Mouse (Mus musculus) gastrocnemius, postnatal 10 days (tissue): Measurements from ENCODE around the gene Lrrfip2. TPM values are rescaled to one million over a fixed set of nuclear protein-coding genes. Genes with fewer than 3 reads are reported as not detected.

Experiments
- DNase-seq: peaks from one replicate; pipeline ENCODE4 v3.0.0; 2021; ENCODE audit warnings: mixed read lengths
- total RNA-seq, 2 experiments: library from RNA; stranded (reverse); gene quantifications; 2 replicates each; pipeline ENCODE4 v1.2.3; 2021

The Lrrfip2 gene
- total RNA-seq, 2 experiments from 2014 or later, result 72.3 to 80.8 TPM

DNA sequence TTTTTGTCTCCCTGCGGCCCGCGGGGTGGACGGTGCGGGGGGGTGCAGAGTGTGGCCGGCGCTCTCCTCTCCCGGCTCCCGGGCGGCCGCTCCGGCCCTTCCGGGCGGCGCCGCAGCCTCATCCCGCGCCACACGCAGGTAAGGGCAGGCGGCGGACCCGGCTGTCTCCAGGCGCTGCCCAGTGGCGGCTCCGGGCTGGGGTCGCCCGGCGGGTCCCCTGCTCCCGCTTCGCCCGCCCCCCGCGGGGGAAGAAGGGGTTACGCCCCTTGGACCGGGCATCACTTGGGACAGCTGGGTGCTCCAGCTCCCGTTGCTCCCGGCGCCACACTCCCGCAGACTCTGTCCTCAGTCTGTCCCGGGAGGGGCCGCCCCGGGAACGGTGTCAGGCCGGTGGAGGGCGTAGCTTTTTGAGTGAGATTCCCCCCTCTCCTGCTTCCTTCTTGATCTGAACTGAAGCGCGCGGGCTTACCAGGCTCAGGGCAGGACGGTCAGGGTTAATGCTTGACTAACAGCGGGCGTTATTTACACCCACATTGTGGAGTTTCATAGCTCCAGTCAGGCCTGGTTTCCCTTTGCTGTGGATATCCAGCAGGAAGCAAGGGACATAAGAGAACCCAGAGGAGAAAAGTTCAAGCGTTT lies 979 bp downstream of the Lrrfip2 start:
- DNase-seq, result peak; percentile 60

DNA sequence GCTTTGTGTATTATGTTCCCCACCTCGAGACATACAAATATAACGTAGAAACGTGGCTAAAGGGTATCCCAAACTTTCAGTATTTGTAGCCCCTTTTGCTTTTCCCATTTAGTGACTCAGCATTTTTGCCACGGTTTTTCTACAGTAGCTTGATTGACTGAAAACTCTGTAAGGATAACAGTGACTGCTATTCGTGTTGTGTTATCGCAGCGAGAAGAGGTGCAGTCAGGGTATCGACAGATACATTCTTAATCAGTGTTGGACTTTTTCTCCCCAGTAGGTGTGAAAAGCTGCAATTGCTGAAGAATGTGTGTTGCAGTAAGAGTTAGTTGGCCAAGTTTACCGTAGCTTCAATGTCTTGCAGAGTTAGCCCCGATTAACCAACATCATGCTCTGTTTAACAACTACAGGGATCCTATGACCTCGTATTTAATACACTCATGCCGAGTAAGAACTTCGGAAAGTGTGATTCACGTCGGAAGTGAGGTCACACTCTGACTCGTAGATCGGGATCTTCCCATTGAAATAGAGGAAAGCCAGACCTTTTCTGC lies 1.6 kb downstream of the Lrrfip2 start:
- DNase-seq, result no peak

DNA sequence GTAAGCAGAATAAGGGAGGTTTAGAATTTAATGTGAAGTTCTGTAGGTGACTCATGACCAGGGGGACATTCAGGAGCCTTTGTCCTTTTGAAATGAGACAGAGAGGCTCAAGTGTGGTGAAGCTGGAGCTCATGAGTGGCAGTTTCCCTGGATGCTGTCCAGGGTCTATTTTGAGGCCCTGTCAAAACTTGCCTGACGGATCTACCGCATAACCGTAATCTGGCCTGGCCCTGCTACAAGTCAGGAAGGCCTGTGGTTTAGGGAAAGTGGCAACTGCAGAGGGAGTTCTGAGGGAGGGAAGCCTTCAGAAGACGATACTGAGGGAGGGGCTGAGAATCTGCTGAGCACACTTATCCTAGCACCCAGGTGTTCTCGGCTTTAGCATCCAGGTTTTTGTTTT lies 5.1 kb downstream of the Lrrfip2 start:
- peak; percentile 38 for DNase-seq

DNA sequence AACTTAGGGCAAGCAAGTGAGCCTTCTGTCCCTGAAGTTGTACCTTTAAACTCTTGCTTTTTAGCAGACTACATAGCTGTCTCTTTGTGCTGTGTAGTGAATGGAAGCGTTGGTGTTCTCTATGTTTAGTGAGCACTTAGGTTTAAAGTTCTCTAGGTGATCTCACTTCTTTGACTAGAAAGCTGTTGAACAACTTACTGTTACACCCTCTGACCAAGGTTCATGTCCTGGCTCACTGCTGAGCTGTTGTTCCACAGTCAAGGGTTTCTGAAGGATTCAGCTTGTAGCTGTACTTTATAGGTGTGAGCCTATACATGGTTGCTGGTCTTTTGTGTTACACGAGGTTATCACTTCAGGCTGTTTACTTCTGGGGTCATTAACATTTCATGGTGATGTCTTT lies 5.9 kb downstream of the Lrrfip2 start:
- DNase-seq, result no peak

DNA sequence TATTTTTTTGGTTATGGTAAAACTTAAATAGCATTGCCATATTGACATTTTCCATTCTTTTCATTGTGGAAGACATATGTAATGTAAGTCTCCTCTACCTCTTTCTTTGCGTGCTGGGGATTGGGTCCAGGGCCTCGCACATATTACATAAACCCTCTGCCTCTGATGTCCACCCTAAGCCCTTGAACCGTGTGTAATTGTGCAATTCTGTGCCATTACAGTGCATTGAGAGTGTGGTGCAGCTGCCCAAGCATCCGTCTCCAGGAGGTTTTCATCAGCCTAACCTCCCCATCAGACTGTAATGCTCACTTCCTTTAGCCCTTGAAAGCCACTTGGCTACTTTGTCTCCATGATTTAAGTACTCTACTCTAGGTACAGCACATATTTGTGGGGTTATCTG lies 7.0 kb downstream of the Lrrfip2 start:
- DNase-seq, result no peak

DNA sequence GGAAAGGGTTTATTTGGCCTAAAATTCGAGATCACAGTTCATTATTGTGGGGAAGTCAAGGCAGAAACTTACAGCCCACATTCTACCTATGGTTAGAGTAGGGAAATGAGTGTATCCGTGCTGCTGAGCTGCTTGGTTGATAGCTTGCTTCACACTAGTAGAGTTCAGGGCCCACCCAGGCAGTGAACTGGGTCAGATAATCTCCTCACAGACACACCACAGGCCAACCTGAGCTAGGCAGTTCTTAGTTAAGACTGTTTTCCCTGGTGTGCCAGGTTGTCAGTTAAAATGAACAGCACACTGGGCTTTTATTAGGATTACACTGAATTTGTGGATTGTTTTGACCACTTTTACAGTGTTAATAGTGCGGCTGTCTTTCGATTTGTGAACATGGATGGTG lies 9.3 kb downstream of the Lrrfip2 start:
- no peak for DNase-seq

DNA sequence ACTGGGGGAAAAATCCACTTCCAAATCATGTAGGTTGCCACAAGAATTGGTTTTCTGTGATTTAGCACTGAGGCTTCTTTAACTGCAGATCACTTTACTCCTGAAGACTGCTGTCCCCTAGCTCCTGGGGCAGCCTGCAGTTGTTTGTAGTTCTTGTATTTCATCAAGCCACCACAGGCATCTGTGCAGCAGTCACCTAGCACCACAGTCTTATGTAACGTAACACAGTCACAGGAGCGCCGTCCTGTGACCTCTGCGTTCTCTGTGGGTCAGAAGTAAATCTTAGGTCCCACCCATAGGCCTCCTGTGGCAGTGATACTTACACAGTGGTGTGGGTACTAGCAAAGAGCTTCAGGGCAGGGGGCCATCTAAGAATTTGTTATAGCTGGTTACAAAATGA lies 10.4 kb downstream of the Lrrfip2 start:
- DNase-seq, result no peak

- no peak for DNase-seq
Measured at GRCm38 (mm10) chr9:111130126-111130525, 12.7 kb downstream of the Lrrfip2 start.

- DNase-seq, result no peak
Measured at GRCm38 (mm10) chr9:111138161-111138560, 20.8 kb downstream of the Lrrfip2 start.

- no peak for DNase-seq
Measured at GRCm38 (mm10) chr9:111142721-111143120, 25.3 kb downstream of the Lrrfip2 start.

GRCm38 (mm10) chr9:111143387-111143786 lies 26.0 kb downstream of the Lrrfip2 start:
- DNase-seq, result no peak

- DNase-seq, result no peak
Measured at GRCm38 (mm10) chr9:111144711-111145110, 27.3 kb downstream of the Lrrfip2 start.

- no peak for DNase-seq
Measured at GRCm38 (mm10) chr9:111145497-111146190, 28.3 kb downstream of the Lrrfip2 start.

- no peak for DNase-seq
Measured at GRCm38 (mm10) chr9:111146216-111146798, 28.9 kb downstream of the Lrrfip2 start.

- no peak for DNase-seq
Measured at GRCm38 (mm10) chr9:111148006-111148405, 30.6 kb downstream of the Lrrfip2 start.

- no peak for DNase-seq
Measured at GRCm38 (mm10) chr9:111148414-111148813, 31.0 kb downstream of the Lrrfip2 start.

DNA sequence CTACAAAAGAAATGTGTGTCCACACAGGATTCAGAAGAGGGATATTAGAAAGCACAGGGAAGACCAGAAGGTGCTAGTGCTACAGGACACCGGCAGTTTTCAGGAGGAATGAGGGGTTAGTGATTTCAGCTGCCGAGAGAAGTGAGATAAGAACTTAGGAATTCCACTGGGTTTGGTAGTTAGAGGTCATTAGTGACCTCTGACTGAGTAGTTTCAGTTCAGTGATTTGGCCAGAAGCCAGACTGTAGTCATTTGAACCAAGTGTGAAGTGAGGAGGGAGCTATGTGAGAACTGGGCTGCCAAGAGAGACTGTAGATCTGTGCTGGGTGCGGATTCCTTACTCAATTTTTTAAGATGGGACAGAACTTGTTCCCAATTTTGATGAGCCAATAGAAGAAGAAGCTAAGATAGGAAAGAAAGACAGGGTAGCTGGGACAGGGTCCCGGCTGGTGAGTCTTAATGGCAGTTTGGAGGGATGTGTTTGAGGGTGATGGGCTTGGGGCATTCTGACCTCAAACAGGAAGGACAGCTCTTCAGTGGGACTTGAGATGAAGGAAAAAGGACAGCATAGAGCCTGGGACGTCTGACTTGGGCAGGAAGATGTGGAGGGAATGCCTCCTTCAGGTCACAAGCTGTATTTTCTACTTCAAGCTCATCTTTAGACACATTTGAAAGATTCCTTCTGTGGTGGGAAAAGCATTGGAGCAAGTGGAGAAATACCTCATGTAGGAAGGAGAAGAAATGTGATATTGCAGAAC lies 32.0 kb downstream of the Lrrfip2 start:
- peak; percentile 17 for DNase-seq

DNA sequence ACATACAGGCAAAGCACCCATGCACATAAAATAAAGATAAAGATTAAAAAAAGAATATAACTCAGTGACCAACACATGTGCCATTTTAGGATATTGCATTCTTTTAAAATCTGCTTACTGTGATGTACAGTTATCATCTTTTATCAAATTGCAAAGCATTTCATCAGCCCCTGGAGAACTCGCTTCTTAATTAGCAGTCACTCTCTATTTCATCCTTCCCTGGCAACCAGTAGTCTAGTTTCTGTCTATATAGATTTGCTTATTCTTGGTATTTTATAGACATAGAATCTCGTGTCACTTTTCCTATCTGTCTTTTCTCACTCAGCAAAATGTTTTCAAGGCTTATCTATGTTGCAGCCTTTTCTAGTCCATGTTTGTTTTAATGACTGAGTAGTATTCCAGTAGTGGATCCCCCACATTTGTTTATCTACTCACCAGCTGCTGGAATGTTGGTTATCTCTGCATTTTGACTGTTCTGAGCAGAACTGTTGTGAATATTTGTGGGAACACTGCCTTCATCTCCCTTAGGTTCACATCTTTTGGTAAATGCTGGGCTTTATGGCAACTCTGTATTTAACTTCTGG lies 35.0 kb downstream of the Lrrfip2 start:
- DNase-seq, result no peak

DNA sequence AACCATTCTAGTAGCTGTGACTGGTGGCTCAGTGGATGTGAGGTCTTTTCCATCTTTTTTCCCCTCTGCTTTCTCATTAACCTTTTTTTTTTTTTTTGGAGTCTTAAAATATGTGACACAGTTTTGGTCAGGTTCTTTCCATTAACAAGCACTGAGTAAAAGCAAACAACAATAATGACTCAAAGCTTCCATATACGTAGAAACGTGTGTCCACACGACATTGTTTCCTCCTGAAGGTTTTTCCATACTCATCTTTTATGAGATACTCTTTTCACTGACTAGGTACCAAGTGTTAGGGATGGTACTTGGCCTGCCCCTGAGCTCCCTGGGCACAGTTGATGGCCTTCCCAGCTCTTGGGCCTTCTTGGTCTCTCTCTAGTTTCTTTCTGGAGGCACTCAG lies 35.6 kb downstream of the Lrrfip2 start:
- no peak for DNase-seq

DNA sequence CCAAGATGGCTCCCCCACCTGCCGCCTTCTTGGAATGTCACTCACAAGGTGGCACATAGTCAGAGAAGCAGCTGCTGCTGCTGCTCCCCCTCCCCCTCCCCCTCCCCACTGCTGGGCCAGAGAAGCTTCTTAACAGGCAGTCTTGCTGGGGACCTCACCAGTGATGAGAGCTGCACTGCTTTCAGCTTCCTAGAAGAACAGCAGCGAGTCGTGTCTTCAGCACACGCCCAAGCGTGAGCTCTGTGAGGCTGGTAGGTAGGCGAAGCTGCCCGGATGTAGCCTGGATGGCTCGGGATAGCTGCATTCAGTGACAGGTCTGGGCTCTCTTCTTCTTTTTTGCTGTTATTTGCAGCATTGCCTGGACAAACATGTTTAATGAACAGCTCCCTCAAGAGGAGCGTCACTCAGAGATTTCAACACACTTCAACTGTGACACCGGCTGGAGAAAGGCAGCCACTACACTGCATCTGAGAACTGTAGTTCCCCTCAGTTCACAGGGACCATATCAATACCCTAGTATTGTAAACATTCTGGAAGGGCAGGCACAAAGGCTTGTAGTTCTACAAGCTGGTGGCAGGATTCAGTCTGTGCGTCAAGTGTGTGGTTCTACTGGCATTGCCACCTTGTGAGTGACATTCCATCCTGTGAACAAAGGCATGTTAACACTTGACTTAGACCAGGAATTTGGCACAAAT lies 38.5 kb downstream of the Lrrfip2 start:
- no peak for DNase-seq

DNA sequence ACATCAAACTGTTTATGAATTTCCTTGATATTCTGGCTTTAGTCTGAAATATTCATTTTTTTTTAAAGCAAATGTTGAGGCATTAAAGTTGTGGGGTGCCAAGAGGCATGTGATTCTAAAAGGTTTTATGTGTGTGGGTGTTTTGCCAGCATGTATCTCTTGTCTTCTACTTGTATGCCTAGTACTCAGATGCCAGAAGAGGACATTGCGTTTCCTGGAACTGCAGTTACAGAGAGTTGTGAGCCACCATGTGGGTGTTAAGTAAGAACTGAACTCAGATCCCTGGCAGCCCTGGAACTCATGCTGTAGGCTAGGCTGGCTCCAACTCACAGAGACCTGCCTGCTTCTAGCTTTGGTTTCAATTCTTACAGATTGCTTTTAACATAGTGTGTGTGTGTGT lies 42.2 kb downstream of the Lrrfip2 start:
- DNase-seq, result no peak

- no peak for DNase-seq
Measured at GRCm38 (mm10) chr9:111161213-111161612, 43.8 kb downstream of the Lrrfip2 start.
